Mouse (Mus musculus): ENCODE results near the gene Abl2.
A peak's percentile ranks its signal among the peaks of the same experiment; 100 is the strongest.

GRCm38 (mm10) chr1:156626729-156627128 is 68.1 kb downstream of the Abl2 start:
- TF ChIP-seq IRF4 (IDR thresholded peaks at IDR 0.05; ENCODE audit: low read depth, low read length) (no peak), CTCF (conservative IDR thresholded peaks at IDR 0.05 in 1 of 2, IDR thresholded peaks at IDR 0.05 in 1 of 2; ENCODE audit: low read depth in 2 of 2, low read length in 2 of 2) (peak; percentile 31 to 44; a peak in 3 of 4 replicates)
